Comparison of ENCODE assay signal across 15 mouse cellular contexts in the genomic region with DNA sequence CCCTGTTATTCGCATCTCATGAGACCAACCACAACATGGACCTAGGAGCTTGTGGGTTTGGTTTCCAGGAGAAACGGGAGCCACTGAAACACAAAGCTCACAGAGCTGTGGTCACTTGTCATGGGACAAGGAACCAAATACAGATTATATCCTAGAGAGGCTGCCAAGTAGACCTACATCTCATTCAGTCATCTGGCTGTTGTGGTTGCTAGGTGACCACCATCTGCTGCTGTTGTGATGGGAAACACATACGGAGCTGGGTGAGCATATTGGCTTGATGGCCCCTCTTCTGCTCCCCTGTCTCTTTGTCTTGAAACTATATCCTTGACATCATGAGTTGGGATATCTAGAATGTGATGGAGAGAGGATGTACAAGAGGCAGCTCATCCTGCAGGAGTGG. TPM values are rescaled to one million over a fixed set of nuclear protein-coding genes. Genes with fewer than 3 reads are reported as not detected.
A peak's percentile ranks its signal among the peaks of the same experiment; 100 is the strongest.
DNase-seq lines count a peak whose midpoint lies in the region; ATAC-seq and TF ChIP-seq lines count a peak whose summit lies in the region.
"Had no signal": no experiment of that assay in that cellular context is flagged by ENCODE, and none has a peak within 500 bp of the region (broad histone marks: within the 10 kb centered on the region; RNA-seq: fewer than 3 reads in every experiment).

No protein-coding gene starts in this region.

- no peaks in the 10 kb centered on the region for H3K9me3 ChIP-seq in forebrain, embryonic 16.5 days (ENCODE audit: control insufficient read depth, low read length)
- no peaks in the 10 kb centered on the region for H3K9me3 ChIP-seq in forebrain, embryonic 13.5 days (replicated peaks)
- H3K9me3 ChIP-seq in lung, embryonic 14.5 days (ENCODE audit: low read depth, low read length): no peaks in the 10 kb centered on the region
- no peaks in the 10 kb centered on the region for H3K9me3 ChIP-seq in hindbrain, embryonic 12.5 days (replicated peaks)
- no peaks in the 10 kb centered on the region for H3K9me3 ChIP-seq in neural tube, embryonic 12.5 days
- H3K9me3 ChIP-seq: embryonic facial prominence, embryonic 12.5 days had no signal

- peak; percentile 30 for DNase-seq in lung, embryonic 14.5 days
- DNase-seq in lung, postnatal 14 days: no peak
- DNase-seq in T-cell, adult 2 months (ENCODE audit: low spot score): no peak
- DNase-seq: adrenal gland, adult 2 months; cerebellum, adult 9-11 months had no signal

- H3K27me3 ChIP-seq in forebrain, embryonic 16.5 days (replicated peaks; ENCODE audit: control insufficient read depth, insufficient read depth, low read length): no peaks in the 10 kb centered on the region
- H3K27me3 ChIP-seq in forebrain, embryonic 13.5 days: 0 out of 2 replicates have a peak, but pooled peaks cover 3% of the 10 kb centered on the region
- peaks cover 7% of the 10 kb centered on the region; the same call in 1 of the 2 replicates for H3K27me3 ChIP-seq in lung, embryonic 14.5 days (ENCODE audit: insufficient read depth, low read length)
- no peaks in the 10 kb centered on the region; the same call in 1 of the 2 replicates for H3K27me3 ChIP-seq in hindbrain, embryonic 12.5 days
- no peaks in the 10 kb centered on the region for H3K27me3 ChIP-seq in neural tube, embryonic 12.5 days (replicated peaks)

- no peaks in the 10 kb centered on the region for H3K36me3 ChIP-seq in forebrain, embryonic 16.5 days (ENCODE audit: control insufficient read depth, insufficient read depth)
- H3K36me3 ChIP-seq in forebrain, embryonic 13.5 days (ENCODE audit: poor library complexity, severe bottlenecking): no peaks in the 10 kb centered on the region
- H3K36me3 ChIP-seq in lung, embryonic 14.5 days (ENCODE audit: insufficient read depth): no peaks in the 10 kb centered on the region
- no peaks in the 10 kb centered on the region for H3K36me3 ChIP-seq in hindbrain, embryonic 12.5 days
- H3K36me3 ChIP-seq in neural tube, embryonic 12.5 days: no peaks in the 10 kb centered on the region
- H3K36me3 ChIP-seq: embryonic facial prominence, embryonic 12.5 days had no signal

- peaks cover 15% of the 10 kb centered on the region for H3K4me1 ChIP-seq in forebrain, embryonic 16.5 days (replicated peaks; ENCODE audit: control insufficient read depth, insufficient read depth, low read length)
- H3K4me1 ChIP-seq in forebrain, embryonic 13.5 days: peaks cover 26% of the 10 kb centered on the region
- peaks cover 22% of the 10 kb centered on the region for H3K4me1 ChIP-seq in lung, embryonic 14.5 days (ENCODE audit: insufficient read depth)
- H3K4me1 ChIP-seq in hindbrain, embryonic 12.5 days: peaks cover 39% of the 10 kb centered on the region
- peaks cover 41% of the 10 kb centered on the region for H3K4me1 ChIP-seq in neural tube, embryonic 12.5 days

- no peak overlapping the region for H3K27ac ChIP-seq in forebrain, embryonic 16.5 days (ENCODE audit: low read length)
- no peak overlapping the region for H3K27ac ChIP-seq in forebrain, embryonic 13.5 days
- no peak overlapping the region for H3K27ac ChIP-seq in lung, embryonic 14.5 days (ENCODE audit: low read depth)
- peak overlapping the region; percentile 72 for H3K27ac ChIP-seq in hindbrain, embryonic 12.5 days
- 0 out of 2 replicates have a peak overlapping the region, but pooled peaks have one; percentile 43 for H3K27ac ChIP-seq in neural tube, embryonic 12.5 days
- H3K27ac ChIP-seq: embryonic facial prominence, embryonic 12.5 days; kidney, postnatal 0 days; liver, embryonic 14.5 days had no signal

- no peak overlapping the region for H3K4me2 ChIP-seq in forebrain, embryonic 16.5 days (ENCODE audit: low read length)
- H3K4me2 ChIP-seq in forebrain, embryonic 13.5 days: no peak overlapping the region
- H3K4me2 ChIP-seq in lung, embryonic 14.5 days: no peak overlapping the region
- no peak overlapping the region for H3K4me2 ChIP-seq in hindbrain, embryonic 12.5 days (replicated peaks)
- no peak overlapping the region for H3K4me2 ChIP-seq in neural tube, embryonic 12.5 days (replicated peaks)
- H3K4me2 ChIP-seq: embryonic facial prominence, embryonic 12.5 days had no signal

- WGBS in forebrain, embryonic 16.5 days: 67% methylated on average over 3 of the region's 3 CpGs
- WGBS in forebrain, embryonic 13.5 days: 76% methylated on average over 3 of the region's 3 CpGs
- 47% methylated on average over 3 of the region's 3 CpGs for WGBS in lung, embryonic 14.5 days
- 71% methylated on average over 3 of the region's 3 CpGs for WGBS in hindbrain, embryonic 12.5 days
- 68% methylated on average over 3 of the region's 3 CpGs for WGBS in neural tube, embryonic 12.5 days

- TF ChIP-seq CTCF in lung, embryonic 14.5 days (IDR thresholded peaks at IDR 0.05; ENCODE audit: low read depth): no peak

- ATAC-seq in forebrain, embryonic 16.5 days: 0 out of 2 replicates have a peak, but pooled peaks have one; percentile 34
- ATAC-seq in forebrain, embryonic 13.5 days: no peak
- no peak for ATAC-seq in lung, embryonic 14.5 days (ENCODE audit: insufficient read depth)
- ATAC-seq in hindbrain, embryonic 12.5 days (ENCODE audit: low FRiP score): no peak
- ATAC-seq in neural tube, embryonic 12.5 days (ENCODE audit: low FRiP score, low read depth): no peak
- no peak for ATAC-seq in megakaryocyte-erythroid progenitor cell, adult 5-6 weeks (replicated peaks; ENCODE audit: low FRiP score, low TSS enrichment, poor library complexity, severe bottlenecking)
- ATAC-seq: intestine, postnatal 0 days had no signal

- no peak overlapping the region for H3K9ac ChIP-seq in forebrain, embryonic 16.5 days (replicated peaks; ENCODE audit: low read depth, low read length)
- H3K9ac ChIP-seq in forebrain, embryonic 13.5 days: no peak overlapping the region
- no peak overlapping the region for H3K9ac ChIP-seq in lung, embryonic 14.5 days
- H3K9ac ChIP-seq in hindbrain, embryonic 12.5 days: no peak overlapping the region
- no peak overlapping the region for H3K9ac ChIP-seq in neural tube, embryonic 12.5 days
- H3K9ac ChIP-seq: embryonic facial prominence, embryonic 12.5 days; liver, embryonic 14.5 days had no signal

- H3K4me3 ChIP-seq in forebrain, embryonic 16.5 days (replicated peaks; ENCODE audit: low read length): no peak overlapping the region
- no peak overlapping the region for H3K4me3 ChIP-seq in forebrain, embryonic 13.5 days
- H3K4me3 ChIP-seq in lung, embryonic 14.5 days (ENCODE audit: low read depth, low read length): no peak overlapping the region
- no peak overlapping the region for H3K4me3 ChIP-seq in hindbrain, embryonic 12.5 days
- H3K4me3 ChIP-seq in neural tube, embryonic 12.5 days: no peak overlapping the region
- H3K4me3 ChIP-seq: embryonic facial prominence, embryonic 12.5 days had no signal

RNA-seq across cellular contexts. Expression of gene Crmp1, which starts 44.3 kb away (rescaled TPM):
- 915 and 954 TPM in 2 replicates for polyA plus RNA-seq in forebrain, embryonic 16.5 days (2015; fragmentation: Nextera tagmentation; extraction: Ambion mirVana)
- 474 and 511 TPM in 2 replicates for polyA plus RNA-seq in forebrain, embryonic 13.5 days (2015; fragmentation: Nextera tagmentation; extraction: Ambion mirVana)
- 14.5 and 15.6 TPM in 2 replicates for polyA plus RNA-seq in lung, embryonic 14.5 days (2014; fragmentation: Nextera tagmentation; extraction: Ambion mirVana)
- polyA plus RNA-seq in hindbrain, embryonic 12.5 days (2016; fragmentation: Nextera tagmentation; extraction: Ambion mirVana): 497 and 557 TPM in 2 replicates
- 660 and 714 TPM in 2 replicates for polyA plus RNA-seq in neural tube, embryonic 12.5 days (2016; fragmentation: Nextera tagmentation; extraction: Ambion mirVana)
- total RNA-seq in megakaryocyte-erythroid progenitor cell, adult 5-6 weeks (2014; fragmentation: Nextera tagmentation): not detected in 2 replicates
- not detected in 2 replicates for total RNA-seq in megakaryocyte-erythroid progenitor cell, adult 5-6 weeks (2017)
- total RNA-seq: hematopoietic stem cell, adult 5-6 weeks had no signal

Comparison
In these comparisons a context has a peak if more than half of its experiments do, and no peak if none do; other contexts are left out.
1. H3K27ac ChIP-seq: peak in hindbrain, embryonic 12.5 days (single experiment) and neural tube, embryonic 12.5 days (single experiment); none in forebrain, embryonic 16.5 days (single experiment), forebrain, embryonic 13.5 days (single experiment) and lung, embryonic 14.5 days (single experiment).
2. RNA of gene Crmp1, which starts 44.3 kb away (polyA plus RNA-seq): 915 to 954 TPM in forebrain, embryonic 16.5 days, 660 to 714 TPM in neural tube, embryonic 12.5 days, 497 to 557 TPM in hindbrain, embryonic 12.5 days and 474 to 511 TPM in forebrain, embryonic 13.5 days; 14.5 to 15.6 TPM in lung, embryonic 14.5 days; every median in the first group is over 10 times any median in the second.